Mouse (Mus musculus) MEL (cell line): ENCODE results near the gene Leng1. TPM values are rescaled to one million over a fixed set of nuclear protein-coding genes. Genes with fewer than 3 reads are reported as not detected.
A peak's percentile ranks its signal among the peaks of the same experiment; 100 is the strongest.

ENCODE experiments used
- DNase-seq: peaks from one replicate; pipeline ENCODE4 v3.0.0; 2011; ENCODE audit warnings: low read depth, low spot score
- H3K27ac ChIP-seq: 2 replicates; pipeline ENCODE4 v1.5.1; 2012; ENCODE audit warnings: low read depth, mild to moderate bottlenecking, control low read depth, low read length, moderate library complexity; ENCODE audit not compliant: control insufficient read depth
- H3K27me3 ChIP-seq, 2 experiments: fragments of 150-350 bp in 1 of 2; sonication (generic) in 1 of 2; 2 replicates each; pipeline ENCODE4 v1.6.1; 2012; ENCODE audit warnings: low read length in 2 of 2, mild to moderate bottlenecking in 2 of 2, improper control_type of control experiment in 1 of 2, moderate library complexity in 1 of 2; ENCODE audit not compliant: insufficient read depth in 2 of 2, control insufficient read depth in 1 of 2
- H3K36me3 ChIP-seq, 2 experiments: 2 replicates each; pipeline ENCODE4 v1.6.1; 2012 to 2014; ENCODE audit warnings: low read length in 2 of 2, improper control_type of control experiment in 1 of 2, inconsistent platforms in 1 of 2, mild to moderate bottlenecking in 1 of 2; ENCODE audit not compliant: insufficient read depth in 2 of 2, control insufficient read depth in 1 of 2
- H3K4me1 ChIP-seq, 2 experiments: fragments of 150-350 bp in 1 of 2; sonication (generic) in 1 of 2; 2 replicates each; pipeline ENCODE4 v1.6.1; 2012; ENCODE audit warnings: low read length in 2 of 2, improper control_type of control experiment in 1 of 2, mild to moderate bottlenecking in 1 of 2; ENCODE audit not compliant: insufficient read depth in 2 of 2, control insufficient read depth in 1 of 2
- H3K4me3 ChIP-seq, 2 experiments: fragments of 150-350 bp in 1 of 2; sonication (generic) in 1 of 2; 2 replicates each; pipeline ENCODE4 v1.5.1; 2012; ENCODE audit warnings: low read depth in 2 of 2, low read length in 2 of 2, mild to moderate bottlenecking in 2 of 2, moderate library complexity in 2 of 2, control low read depth in 1 of 2, improper control_type of control experiment in 1 of 2; ENCODE audit not compliant: control insufficient read depth in 1 of 2, insufficient read depth in 1 of 2
- H3K79me2 ChIP-seq: 2 replicates; pipeline ENCODE4 v1.6.1; 2012; ENCODE audit warnings: mild to moderate bottlenecking, low read length, moderate library complexity; ENCODE audit not compliant: control insufficient read depth, poor library complexity, insufficient read depth
- H3K9ac ChIP-seq: 2 replicates; pipeline ENCODE4 v1.6.1; 2012; ENCODE audit warnings: low read depth, mild to moderate bottlenecking, control low read depth, low read length, moderate library complexity; ENCODE audit not compliant: control insufficient read depth, poor library complexity, severe bottlenecking
- H3K9me3 ChIP-seq: fragments of 150-350 bp; sonication (generic); replicated peaks from 2 replicates; pipeline ENCODE4 v1.6.1; 2012; ENCODE audit warnings: mild to moderate bottlenecking, low read length, improper control_type of control experiment, moderate library complexity; ENCODE audit not compliant: insufficient read depth
- CHD1 ChIP-seq: IDR thresholded peaks from 2 replicates; pipeline ENCODE4 v1.6.1; 2012; ENCODE audit warnings: low read depth, mild to moderate bottlenecking, inconsistent platforms, low read length, improper control_type of control experiment
- CHD2 ChIP-seq: IDR thresholded peaks from 2 replicates; pipeline ENCODE4 v1.6.1; 2011; ENCODE audit warnings: low read length, improper control_type of control experiment
- E2F4 ChIP-seq: IDR thresholded peaks from 2 replicates; pipeline ENCODE4 v1.6.1; 2011; ENCODE audit warnings: low read depth, low read length, improper control_type of control experiment, borderline replicate concordance
- ELF1 ChIP-seq: IDR thresholded peaks from 2 replicates; pipeline ENCODE4 v1.6.1; 2014; ENCODE audit warnings: low read depth, mild to moderate bottlenecking, inconsistent platforms, low read length, improper control_type of control experiment, moderate library complexity
- EP300 ChIP-seq, 2 experiments: IDR thresholded peaks; 2 replicates each; pipeline ENCODE4 v1.6.1; 2011; ENCODE audit warnings: improper control_type of control experiment in 2 of 2, low read length in 2 of 2, low read depth in 1 of 2, mild to moderate bottlenecking in 1 of 2
- ETS1 ChIP-seq: IDR thresholded peaks from 2 replicates; pipeline ENCODE4 v1.6.1; 2012; ENCODE audit warnings: low read depth, mild to moderate bottlenecking, inconsistent platforms, low read length, improper control_type of control experiment, moderate library complexity
- MAX ChIP-seq: IDR thresholded peaks from 2 replicates; pipeline ENCODE4 v1.6.1; 2011; ENCODE audit warnings: low read length, improper control_type of control experiment
- MAZ ChIP-seq: IDR thresholded peaks from 2 replicates; pipeline ENCODE4 v1.6.1; 2012; ENCODE audit warnings: low read depth, mild to moderate bottlenecking, inconsistent platforms, low read length, improper control_type of control experiment
- MEF2A ChIP-seq: IDR thresholded peaks from 2 replicates; pipeline ENCODE4 v1.6.1; 2014; ENCODE audit warnings: low read depth, mild to moderate bottlenecking, inconsistent platforms, low read length, improper control_type of control experiment; ENCODE audit not compliant: poor library complexity, insufficient replicate concordance, severe bottlenecking; ENCODE audit errors: extremely low read depth
- MXI1 ChIP-seq: IDR thresholded peaks from 2 replicates; pipeline ENCODE4 v1.6.1; 2011; ENCODE audit warnings: mild to moderate bottlenecking, low read depth, low read length, improper control_type of control experiment
- MYB ChIP-seq: IDR thresholded peaks from 2 replicates; pipeline ENCODE4 v1.6.1; 2011; ENCODE audit warnings: mild to moderate bottlenecking, low read depth, low read length, improper control_type of control experiment
- MYC ChIP-seq: IDR thresholded peaks from 2 replicates; pipeline ENCODE4 v1.6.1; 2011; ENCODE audit warnings: low read depth, mild to moderate bottlenecking, low read length, improper control_type of control experiment, moderate library complexity
- NELFE ChIP-seq: IDR thresholded peaks from 2 replicates; pipeline ENCODE4 v1.6.1; 2011; ENCODE audit warnings: low read depth, low read length, improper control_type of control experiment
- POLR2A ChIP-seq, 2 experiments: IDR thresholded peaks; 2 replicates each; pipeline ENCODE4 v1.6.1; 2011 to 2012; ENCODE audit warnings: low read length in 2 of 2, mild to moderate bottlenecking in 2 of 2, control low read depth in 1 of 2, improper control_type of control experiment in 1 of 2, low read depth in 1 of 2, moderate library complexity in 1 of 2; ENCODE audit not compliant: control insufficient read depth in 1 of 2, insufficient read depth in 1 of 2, poor library complexity in 1 of 2
- POLR2AphosphoS2 ChIP-seq: IDR thresholded peaks from 2 replicates; pipeline ENCODE4 v1.6.1; 2011; ENCODE audit warnings: low read length, improper control_type of control experiment
- RAD21 ChIP-seq: IDR thresholded peaks from 2 replicates; pipeline ENCODE4 v1.6.1; 2011; ENCODE audit warnings: mild to moderate bottlenecking, low read depth, low read length, improper control_type of control experiment
- RCOR1 ChIP-seq: IDR thresholded peaks from 2 replicates; pipeline ENCODE4 v1.6.1; 2012; ENCODE audit warnings: low read depth, mild to moderate bottlenecking, inconsistent platforms, low read length, improper control_type of control experiment
- SIN3A ChIP-seq: IDR thresholded peaks from 2 replicates; pipeline ENCODE4 v1.6.1; 2012; ENCODE audit warnings: low read length, improper control_type of control experiment, inconsistent platforms
- TAL1 ChIP-seq: IDR thresholded peaks from 2 replicates; pipeline ENCODE4 v1.6.1; 2012; ENCODE audit warnings: mild to moderate bottlenecking, inconsistent platforms, low read length, moderate library complexity, mixed read lengths
- TBP ChIP-seq: IDR thresholded peaks from 2 replicates; pipeline ENCODE4 v1.8.0; 2011; ENCODE audit warnings: low read depth, low read length, improper control_type of control experiment
- USF1 ChIP-seq: IDR thresholded peaks from 2 replicates; pipeline ENCODE4 v1.6.1; 2014; ENCODE audit warnings: low read depth, mild to moderate bottlenecking, inconsistent platforms, low read length, improper control_type of control experiment, moderate library complexity
- USF2 ChIP-seq, 2 experiments: IDR thresholded peaks; 2 replicates each; pipeline ENCODE4 v1.6.1; 2011 to 2012; ENCODE audit warnings: improper control_type of control experiment in 2 of 2, low read length in 2 of 2, borderline replicate concordance in 1 of 2, inconsistent platforms in 1 of 2, low read depth in 1 of 2, mild to moderate bottlenecking in 1 of 2; ENCODE audit not compliant: insufficient read depth in 1 of 2
- ZKSCAN1 ChIP-seq: IDR thresholded peaks from 2 replicates; pipeline ENCODE4 v1.6.1; 2012; ENCODE audit warnings: low read depth, mild to moderate bottlenecking, inconsistent platforms, low read length, improper control_type of control experiment, moderate library complexity
- ZMIZ1 ChIP-seq: IDR thresholded peaks from 2 replicates; pipeline ENCODE4 v1.6.1; 2012; ENCODE audit warnings: low read depth, mild to moderate bottlenecking, inconsistent platforms, low read length, improper control_type of control experiment, moderate library complexity
- ZNF384 ChIP-seq: IDR thresholded peaks from 2 replicates; pipeline ENCODE4 v1.6.1; 2012; ENCODE audit warnings: low read depth, mild to moderate bottlenecking, inconsistent platforms, low read length, improper control_type of control experiment
- polyA plus RNA-seq, 2 experiments: library from polyadenylated mRNA; stranded (reverse) in 1 of 2; unstranded in 1 of 2; fragments of >175 nt in 1 of 2; fragments of >200 nt in 1 of 2; gene quantifications; 2 replicates each; pipeline versions ENCODE4 v1.2.1 to v1.2.4; 2012; ENCODE audit warnings: low replicate concordance in 2 of 2, low read depth in 1 of 2; ENCODE audit not compliant: insufficient read length in 2 of 2, insufficient read depth in 1 of 2, missing spikeins in 1 of 2
- total RNA-seq: library from RNA; depleted of rRNA; stranded (reverse); fragments of 300-350 nt; gene quantifications from 2 replicates; pipeline ENCODE4 v1.2.3, GENCODE M21; 2012

Leng1 gene
- total and polyA plus RNA-seq, 3 experiments: 11.0 to 11.3 TPM; not detected in 1

DNA sequence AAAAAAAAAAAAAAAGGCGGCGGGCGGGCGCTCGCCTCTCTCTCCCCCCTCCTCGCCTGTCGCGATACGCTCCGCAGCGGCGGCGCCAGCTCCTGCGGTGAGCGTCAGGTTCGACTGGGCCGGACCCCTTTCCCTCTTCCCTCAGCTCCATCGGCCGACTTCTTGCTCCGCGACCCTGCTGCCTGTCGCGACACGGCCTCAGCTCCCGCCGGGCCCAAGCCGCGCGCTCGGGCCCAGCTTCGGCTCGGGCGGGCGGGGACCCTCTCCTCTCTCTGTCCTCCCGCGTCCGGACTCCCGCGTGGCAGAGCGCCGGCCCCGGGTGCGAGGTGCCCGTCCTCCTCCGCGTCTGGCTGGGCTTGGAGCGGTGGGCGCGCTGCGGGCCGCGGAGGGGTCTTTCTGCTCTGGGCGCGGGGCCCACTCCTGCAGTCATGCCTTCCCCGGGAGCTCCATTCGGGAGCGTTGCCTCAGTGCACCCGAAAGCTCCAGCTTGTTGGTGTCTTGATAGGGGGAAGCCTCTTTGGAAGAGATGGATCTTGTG, 20.1 kb downstream of the Leng1 start:
- H3K9ac ChIP-seq: peak overlapping the region; percentile 93
- H3K79me2 ChIP-seq: peaks cover 40% of the 10 kb centered on the region
- peaks cover 4 to 37% of the 10 kb centered on the region in 2 experiments for H3K36me3 ChIP-seq
- no peaks in the 10 kb centered on the region for H3K27me3 ChIP-seq
- TF ChIP-seq USF1: no peak
- no peak for TF ChIP-seq SIN3A
- TF ChIP-seq TBP: no peak
- TF ChIP-seq RCOR1: no peak
- 0 out of 2 replicates have a peak, but pooled peaks have one; percentile 31 for TF ChIP-seq MYC
- TF ChIP-seq MXI1: no peak
- no peak for TF ChIP-seq USF2 (IDR thresholded peaks at IDR 0.05; ENCODE audit: borderline replicate concordance in 1 of 2, insufficient read depth in 1 of 2, low read depth in 1 of 2, low read length in 2 of 2)
- peak; percentile 76; the same call in 1 of the 2 replicates for TF ChIP-seq MAZ
- no peak for TF ChIP-seq MYB
- peak; percentile 97; the same call in 1 of the 2 replicates for TF ChIP-seq ZNF384
- no peak for TF ChIP-seq ETS1
- no peak for TF ChIP-seq TAL1
- TF ChIP-seq POLR2A (IDR thresholded peaks at IDR 0.05; ENCODE audit: control insufficient read depth in 1 of 2, insufficient read depth in 1 of 2, low read depth in 1 of 2, low read length in 2 of 2, poor library complexity in 1 of 2): peak; percentile 63 to 70; a peak in 3 of 4 replicates
- TF ChIP-seq CHD2: no peak
- no peak for TF ChIP-seq RAD21
- TF ChIP-seq EP300 (IDR thresholded peaks at IDR 0.05; ENCODE audit: low read depth in 1 of 2, low read length in 2 of 2): no peak
- no peak for TF ChIP-seq ELF1
- TF ChIP-seq MEF2A: no peak
- TF ChIP-seq MAX: no peak
- TF ChIP-seq POLR2AphosphoS2: no peak; the same call in 1 of the 2 replicates
- no peak for TF ChIP-seq ZKSCAN1
- TF ChIP-seq E2F4: no peak
- no peak; the same call in 1 of the 2 replicates for TF ChIP-seq ZMIZ1
- TF ChIP-seq NELFE: peak; percentile 64; the same call in 1 of the 2 replicates
- TF ChIP-seq CHD1: peak; percentile 40; the same call in 1 of the 2 replicates
- TF ChIP-seq, all 39 proteins: peak for 6
- DNase-seq: no peak
- Histone ChIP-seq H3K27ac (peak overlapping the region; percentile 100), H3K4me1 (peaks cover 3 to 36% of the 10 kb centered on the region in 2 experiments), H3K4me3 (peak overlapping the region; percentile 79 to 89), H3K9me3 (no peaks in the 10 kb centered on the region)
